Mouse (Mus musculus): ENCODE measurements at regions not wholly inside any gene's neighbourhood (a gene's known extent, or its start where the extent isn't known, plus 50 kb on each side); places are given as distances from the start of the nearest gene placed in this dataset.
"Not testable (repeated sequence)": the region's sequence is repeated elsewhere in the genome, so short reads cannot be mapped to it uniquely, and the experiment has no call there.

DNA sequence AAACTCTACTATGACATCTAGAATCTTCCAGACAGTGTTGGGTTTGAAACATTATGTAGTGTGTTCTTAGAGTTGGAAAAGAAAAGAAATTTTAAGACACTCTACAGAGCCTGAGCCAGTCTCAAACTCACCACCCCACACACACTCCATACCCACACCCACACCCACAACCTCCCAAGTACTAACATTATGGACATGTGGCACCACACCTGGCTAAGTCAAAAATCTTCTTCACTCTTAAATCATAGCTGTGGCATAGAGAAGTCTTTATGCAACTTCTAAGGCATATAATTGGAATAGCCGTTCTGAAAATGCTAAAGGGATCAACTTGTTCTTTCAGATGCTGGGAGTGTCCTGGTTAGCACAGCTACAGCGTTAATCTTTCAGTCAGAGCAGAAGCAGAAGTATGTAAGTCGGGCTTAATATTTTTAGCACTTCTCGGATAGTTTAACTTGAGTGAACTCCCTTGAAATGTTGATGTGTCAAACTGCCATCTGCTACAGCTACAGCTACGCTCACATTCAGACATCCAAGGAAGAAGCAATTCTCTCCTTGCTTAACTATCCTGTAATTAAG, 68.6 kb upstream of the Creb1 start:
- Histone ChIP-seq H3K4me3 (no peak overlapping the region), H3K27me3 (ENCODE audit: control insufficient read depth, insufficient read depth, insufficient read length) (no peaks in the 10 kb centered on the region), H3K36me3 (ENCODE audit: control insufficient read depth, insufficient read depth) (no peaks in the 10 kb centered on the region), H3K4me2 (ENCODE audit: low read depth) (no peak overlapping the region), H3ac (ENCODE audit: control insufficient read depth, insufficient read length) (no peak overlapping the region), H3K79me2 (ENCODE audit: control insufficient read depth, insufficient read depth) (no peaks in the 10 kb centered on the region)
- no peak for TF ChIP-seq MYOD1 (IDR thresholded peaks at IDR 0.05; ENCODE audit: control insufficient read depth in 1 of 3, insufficient read length in 2 of 3, low read depth in 2 of 3)

DNA sequence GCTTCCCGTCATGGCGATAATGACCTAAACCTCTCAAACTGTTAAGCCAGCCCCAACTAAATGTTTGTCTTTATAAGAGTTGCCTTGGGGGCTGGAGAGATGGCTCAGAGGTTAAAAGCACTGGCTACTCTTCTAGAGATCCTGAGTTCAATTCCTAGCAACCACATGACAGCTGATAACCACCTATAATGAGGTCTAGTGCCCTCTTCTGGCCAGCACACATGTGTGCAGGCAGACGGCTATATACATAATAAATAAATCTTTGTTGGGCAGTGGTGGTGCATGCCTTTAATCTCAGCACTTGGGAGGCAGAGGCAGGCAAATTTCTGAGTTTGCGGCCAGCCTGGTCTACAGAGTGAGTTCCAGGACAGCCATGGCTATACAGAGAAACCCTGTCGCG, 70.8 kb upstream of the Creb1 start:
- not testable (repeated sequence) for H3ac ChIP-seq (ENCODE audit: control insufficient read depth, insufficient read length); H3K27me3 ChIP-seq (ENCODE audit: control insufficient read depth, insufficient read depth, insufficient read length); H3K36me3 ChIP-seq (ENCODE audit: control insufficient read depth, insufficient read depth); H3K4me3 ChIP-seq; H3K79me2 ChIP-seq (ENCODE audit: control insufficient read depth, insufficient read depth); H3K4me2 ChIP-seq (ENCODE audit: low read depth)

DNA sequence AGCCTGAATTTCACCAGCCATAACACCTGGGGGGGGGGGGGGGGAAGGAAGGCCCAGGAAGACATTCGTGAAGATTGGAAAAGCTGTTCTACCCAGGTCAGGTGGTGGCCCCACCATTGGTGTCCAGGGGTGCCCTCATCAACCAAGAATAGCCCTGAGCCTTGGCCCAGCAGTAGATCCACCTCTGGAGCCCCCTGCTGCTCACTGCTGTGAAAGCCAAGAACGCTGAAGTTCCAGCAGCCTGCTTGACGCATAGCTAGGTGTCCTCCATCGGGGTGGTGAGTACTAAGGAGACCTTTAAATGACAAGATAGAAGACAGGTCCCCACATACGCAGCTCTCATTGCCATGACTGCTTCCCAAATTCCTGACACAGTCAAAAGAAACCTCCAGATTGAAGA, 74.6 kb upstream of the Creb1 start:
- Histone ChIP-seq H3K4me2 (ENCODE audit: low read depth) (no peak overlapping the region), H3K79me2 (ENCODE audit: control insufficient read depth, insufficient read depth) (no peaks in the 10 kb centered on the region), H3K27me3 (ENCODE audit: control insufficient read depth, insufficient read depth, insufficient read length) (no peaks in the 10 kb centered on the region), H3K4me3 (no peak overlapping the region), H3ac (ENCODE audit: control insufficient read depth, insufficient read length) (no peak overlapping the region), H3K36me3 (ENCODE audit: control insufficient read depth, insufficient read depth) (no peaks in the 10 kb centered on the region)
- TF ChIP-seq SRF (IDR thresholded peaks at IDR 0.05; ENCODE audit: control insufficient read depth, insufficient read length, low read depth) (no peak), USF1 (IDR thresholded peaks at IDR 0.05; ENCODE audit: low read depth) (no peak), POLR2A (IDR thresholded peaks at IDR 0.05; ENCODE audit: insufficient read length, low read depth) (no peak), POLR2AphosphoS2 (IDR thresholded peaks at IDR 0.05; ENCODE audit: insufficient read length, low read depth) (no peak), MAX (IDR thresholded peaks at IDR 0.05; ENCODE audit: low read depth) (no peak), TCF3 (IDR thresholded peaks at IDR 0.05; ENCODE audit: insufficient read length, low read depth) (no peak), REST (IDR thresholded peaks at IDR 0.05; ENCODE audit: insufficient read depth, insufficient read length) (no peak)

DNA sequence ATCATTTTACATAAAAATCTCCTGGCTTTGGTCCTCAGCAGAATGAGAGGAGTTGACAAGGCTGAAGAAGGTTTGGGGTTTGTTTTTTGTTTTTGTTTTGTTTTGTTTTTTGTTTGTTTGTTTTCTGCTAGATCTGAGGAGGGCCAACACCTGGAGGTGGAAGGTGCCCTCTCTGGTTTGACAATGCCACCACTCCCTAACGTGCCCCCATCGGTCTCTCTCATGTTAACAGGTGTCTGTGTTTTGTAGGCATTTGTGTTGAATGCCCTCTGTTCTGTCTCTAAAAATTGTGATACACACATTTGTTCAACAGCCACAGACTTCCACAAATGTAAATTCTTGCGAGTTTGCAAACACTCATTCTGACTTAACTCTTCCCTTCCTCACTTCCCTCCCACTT, 83.3 kb upstream of the Creb1 start:
- Histone ChIP-seq H3K79me2 (ENCODE audit: control insufficient read depth, insufficient read depth) (no peaks in the 10 kb centered on the region), H3ac (ENCODE audit: control insufficient read depth, insufficient read length) (no peak overlapping the region), H3K4me2 (ENCODE audit: low read depth) (no peak overlapping the region), H3K4me3 (no peak overlapping the region), H3K27me3 (ENCODE audit: control insufficient read depth, insufficient read depth, insufficient read length) (no peaks in the 10 kb centered on the region), H3K36me3 (ENCODE audit: control insufficient read depth, insufficient read depth) (no peaks in the 10 kb centered on the region)
- TF ChIP-seq CEBPB (IDR thresholded peaks at IDR 0.05; ENCODE audit: insufficient read depth, poor library complexity, severe bottlenecking): no peak
- no peak for TF ChIP-seq SRF (IDR thresholded peaks at IDR 0.05; ENCODE audit: control insufficient read depth, insufficient read length, low read depth)
- TF ChIP-seq TCF12 (IDR thresholded peaks at IDR 0.05; ENCODE audit: insufficient read depth, poor library complexity, severe bottlenecking): no peak
- TF ChIP-seq MAX (IDR thresholded peaks at IDR 0.05; ENCODE audit: low read depth): no peak

DNA sequence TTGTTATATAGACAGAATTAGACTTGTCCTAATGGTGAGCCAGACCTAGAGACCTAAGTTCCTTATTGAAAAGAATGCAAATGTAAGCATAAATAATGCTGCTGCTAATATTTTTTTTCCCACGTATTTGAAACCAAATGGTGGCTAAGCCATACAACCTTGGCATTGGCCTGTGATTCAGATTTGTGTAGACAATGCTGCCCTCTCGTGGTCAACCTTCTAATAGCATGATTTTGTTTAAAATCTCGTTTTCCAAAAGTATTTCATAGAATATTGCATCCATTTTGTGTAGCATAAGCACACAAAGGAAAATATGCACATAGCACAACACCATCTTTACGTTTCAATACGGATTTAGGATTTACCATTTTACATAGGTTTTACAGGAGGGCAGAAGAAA, 84.4 kb upstream of the Creb1 start:
- H3ac ChIP-seq (ENCODE audit: control insufficient read depth, insufficient read length): no peak overlapping the region
- no peaks in the 10 kb centered on the region for H3K36me3 ChIP-seq (ENCODE audit: control insufficient read depth, insufficient read depth)
- no peak overlapping the region for H3K4me3 ChIP-seq
- TF ChIP-seq USF1 (IDR thresholded peaks at IDR 0.05; ENCODE audit: low read depth): no peak
- TF ChIP-seq MYOG (IDR thresholded peaks at IDR 0.05; ENCODE audit: control insufficient read depth in 1 of 3, insufficient read depth in 1 of 3, insufficient read length in 2 of 3, low read depth in 2 of 3): no peak
- TF ChIP-seq POLR2A (IDR thresholded peaks at IDR 0.05; ENCODE audit: insufficient read length, low read depth): no peak
- H3K79me2 ChIP-seq (ENCODE audit: control insufficient read depth, insufficient read depth): no peaks in the 10 kb centered on the region
- H3K4me2 ChIP-seq (ENCODE audit: low read depth): peak overlapping the region; percentile 29
- no peaks in the 10 kb centered on the region for H3K27me3 ChIP-seq (ENCODE audit: control insufficient read depth, insufficient read depth, insufficient read length)

DNA sequence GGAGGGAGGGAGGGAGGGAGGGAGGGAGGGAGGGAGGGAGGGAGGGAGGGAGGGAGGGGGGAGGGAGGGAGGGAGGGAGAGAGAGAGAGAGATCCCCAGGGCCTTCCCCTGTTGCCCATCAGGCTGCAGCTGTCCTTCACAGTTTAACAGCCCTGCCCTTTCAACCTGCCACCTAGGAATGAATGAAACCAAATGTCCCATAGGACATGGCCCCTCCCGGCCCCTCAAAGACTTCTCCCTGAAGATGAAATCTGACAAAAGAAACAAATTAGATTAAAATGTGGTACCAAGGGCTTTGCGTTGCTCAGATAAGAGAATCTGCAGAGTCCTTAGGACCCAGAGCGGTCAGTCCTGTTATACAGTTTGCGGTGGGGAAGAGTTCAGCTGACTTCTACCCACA, 86.0 kb upstream of the Creb1 start:
- Histone ChIP-seq H3ac (ENCODE audit: control insufficient read depth, insufficient read length) (no peak overlapping the region), H3K36me3 (ENCODE audit: control insufficient read depth, insufficient read depth) (no peaks in the 10 kb centered on the region), H3K79me2 (ENCODE audit: control insufficient read depth, insufficient read depth) (no peaks in the 10 kb centered on the region), H3K27me3 (ENCODE audit: control insufficient read depth, insufficient read depth, insufficient read length) (no peaks in the 10 kb centered on the region), H3K4me2 (ENCODE audit: low read depth) (no peak overlapping the region), H3K4me3 (no peak overlapping the region)
- no peak for TF ChIP-seq SRF (IDR thresholded peaks at IDR 0.05; ENCODE audit: control insufficient read depth, insufficient read length, low read depth)
- TF ChIP-seq TCF3 (IDR thresholded peaks at IDR 0.05; ENCODE audit: insufficient read length, low read depth): no peak
- TF ChIP-seq E2F4 (IDR thresholded peaks at IDR 0.05; ENCODE audit: insufficient read depth): no peak
- no peak for TF ChIP-seq TCF12 (IDR thresholded peaks at IDR 0.05; ENCODE audit: insufficient read depth, poor library complexity, severe bottlenecking)
- TF ChIP-seq REST (IDR thresholded peaks at IDR 0.05; ENCODE audit: insufficient read depth, insufficient read length): no peak
- TF ChIP-seq MYOG (IDR thresholded peaks at IDR 0.05; ENCODE audit: control insufficient read depth in 1 of 3, insufficient read depth in 1 of 3, insufficient read length in 2 of 3, low read depth in 2 of 3): no peak
- TF ChIP-seq POLR2AphosphoS2 (IDR thresholded peaks at IDR 0.05; ENCODE audit: insufficient read length, low read depth): no peak
- no peak for TF ChIP-seq POLR2A (IDR thresholded peaks at IDR 0.05; ENCODE audit: insufficient read length, low read depth)
- no peak for TF ChIP-seq MAX (IDR thresholded peaks at IDR 0.05; ENCODE audit: low read depth)
- TF ChIP-seq CEBPB (IDR thresholded peaks at IDR 0.05; ENCODE audit: insufficient read depth, poor library complexity, severe bottlenecking): no peak
- TF ChIP-seq MYOD1 (IDR thresholded peaks at IDR 0.05; ENCODE audit: control insufficient read depth in 1 of 3, insufficient read length in 2 of 3, low read depth in 2 of 3): no peak
- TF ChIP-seq USF1 (IDR thresholded peaks at IDR 0.05; ENCODE audit: low read depth): no peak
